Mouse (Mus musculus) stomach, embryonic 14.5 days (tissue): ENCODE measurements at regions not wholly inside any gene's neighbourhood (a gene's known extent, or its start where the extent isn't known, plus 50 kb on each side); places are given as distances from the start of the nearest gene placed in this dataset.

Experiments used
- ATAC-seq: fragments of 200-750 bp; cut with Nextera tagmentation; 2 replicates; pipeline ENCODE4 v1.8.0; 2017; ENCODE audit warnings: low read depth, moderate TSS enrichment; ENCODE audit not compliant: insufficient number of reproducible peaks, insufficient read depth, low FRiP score
- H3K27ac ChIP-seq: fragments of 300-500 bp; sonication (generic); 2 replicates; pipeline ENCODE4 v1.5.1; 2014; ENCODE audit warnings: mild to moderate bottlenecking, low read length, moderate library complexity, mixed read lengths
- H3K27me3 ChIP-seq: fragments of 300-500 bp; sonication (generic); 2 replicates; pipeline ENCODE4 v1.6.1; 2014; ENCODE audit warnings: low read length, control low read depth, mixed read lengths; ENCODE audit not compliant: control insufficient read depth, insufficient read depth
- H3K36me3 ChIP-seq: fragments of 300-500 bp; sonication (generic); 2 replicates; pipeline ENCODE4 v1.6.1; 2014; ENCODE audit warnings: mild to moderate bottlenecking, control low read depth, low read length, moderate library complexity, mixed read lengths; ENCODE audit not compliant: control insufficient read depth, insufficient read depth
- H3K4me1 ChIP-seq: fragments of 300-500 bp; sonication (generic); 2 replicates; pipeline ENCODE4 v1.6.1; 2014; ENCODE audit warnings: low read length, control low read depth, mixed read lengths; ENCODE audit not compliant: control insufficient read depth, insufficient read depth
- H3K4me2 ChIP-seq: fragments of 300-500 bp; sonication (generic); replicated peaks from 2 replicates; pipeline ENCODE4 v1.6.1; 2014; ENCODE audit warnings: low read depth, low read length, control low read depth
- H3K4me3 ChIP-seq: fragments of 300-500 bp; sonication (generic); 2 replicates; pipeline ENCODE4 v1.5.1; 2014; ENCODE audit warnings: low read depth, low read length, control low read depth
- H3K9ac ChIP-seq: fragments of 300-500 bp; sonication (generic); replicated peaks from 2 replicates; pipeline ENCODE4 v1.6.1; 2014; ENCODE audit warnings: low read depth, mild to moderate bottlenecking, control low read depth, low read length, moderate library complexity, mixed read lengths
- H3K9me3 ChIP-seq: fragments of 300-500 bp; sonication (generic); 2 replicates; pipeline ENCODE4 v1.6.1; 2016; ENCODE audit warnings: low read depth, low read length, control low read depth; ENCODE audit not compliant: control insufficient read depth
- WGBS: fragments of 180-500 bp; shearing (Covaris S2); extraction: QIAGEN DNeasy Blood & Tissue Kit; methylation state at CpG from one replicate; pipeline ENCODE4 v1.1.7; 2014; 5-methylcytosine and 5-hydroxymethylcytosine counted together

DNA sequence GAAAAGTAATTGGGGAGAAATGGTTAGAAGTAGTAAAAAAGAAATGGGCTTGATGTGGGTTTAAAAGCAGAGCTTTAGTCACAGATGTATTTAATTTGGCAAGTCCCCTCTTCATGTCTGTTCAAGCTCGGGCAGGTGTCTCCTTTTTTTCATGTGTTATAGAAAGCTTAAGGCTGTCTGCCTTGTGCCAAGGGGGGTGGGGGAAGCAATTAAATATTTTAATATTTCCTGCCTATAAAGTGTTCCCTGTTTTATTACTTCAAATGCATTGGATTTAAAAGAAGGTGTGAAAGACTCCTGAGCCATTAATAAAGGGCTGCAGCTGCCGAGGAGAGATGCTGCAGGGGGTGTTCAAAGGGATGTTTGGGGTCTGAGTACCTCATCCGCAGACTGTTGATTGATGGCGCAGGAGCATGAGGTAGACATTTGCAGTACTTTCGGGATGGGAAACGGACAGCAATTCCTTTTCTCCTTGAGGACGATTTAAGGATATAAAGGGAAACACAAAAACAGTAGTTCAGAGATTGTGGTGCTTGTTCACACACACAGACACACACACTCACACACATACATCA lies 127.7 kb downstream of the Dusp6 start:
- Histone ChIP-seq H3K9me3 (no peaks in the 10 kb centered on the region), H3K9ac (no peak overlapping the region), H3K27ac (no peak overlapping the region), H3K4me1 (no peaks in the 10 kb centered on the region), H3K4me3 (no peak overlapping the region), H3K27me3 (no peaks in the 10 kb centered on the region), H3K36me3 (no peaks in the 10 kb centered on the region), H3K4me2 (no peak overlapping the region)
- WGBS, result 57% methylated on average over 7 of the region's 7 CpGs
- no peak for ATAC-seq

DNA sequence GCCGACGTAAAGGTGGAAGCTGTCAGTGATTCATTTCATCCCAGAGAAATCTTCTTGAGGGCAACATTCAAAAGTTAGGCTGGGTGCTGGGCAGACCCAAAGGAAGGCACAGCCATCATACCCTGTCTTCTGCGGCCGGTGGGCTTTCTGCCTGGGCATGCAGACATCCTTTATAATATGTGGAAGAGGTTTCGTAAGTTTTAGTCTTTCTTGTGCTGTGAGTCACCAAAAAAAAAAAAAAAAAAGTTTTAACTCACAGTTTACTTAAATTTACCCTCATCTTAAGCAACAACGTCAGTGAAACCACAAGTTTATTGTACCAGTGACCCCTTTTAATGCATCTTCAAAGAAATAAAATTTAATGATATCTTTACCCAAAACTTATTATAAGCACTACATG lies 128.7 kb downstream of the Dusp6 start:
- no peaks in the 10 kb centered on the region for H3K27me3 ChIP-seq
- no peak overlapping the region for H3K4me3 ChIP-seq
- H3K4me1 ChIP-seq, result no peaks in the 10 kb centered on the region
- H3K9me3 ChIP-seq, result no peaks in the 10 kb centered on the region
- WGBS, result 70% methylated on average over 6 of the region's 6 CpGs
- H3K9ac ChIP-seq, result no peak overlapping the region
- no peak overlapping the region for H3K4me2 ChIP-seq
- H3K36me3 ChIP-seq, result no peaks in the 10 kb centered on the region
- H3K27ac ChIP-seq, result no peak overlapping the region
- no peak for ATAC-seq

DNA sequence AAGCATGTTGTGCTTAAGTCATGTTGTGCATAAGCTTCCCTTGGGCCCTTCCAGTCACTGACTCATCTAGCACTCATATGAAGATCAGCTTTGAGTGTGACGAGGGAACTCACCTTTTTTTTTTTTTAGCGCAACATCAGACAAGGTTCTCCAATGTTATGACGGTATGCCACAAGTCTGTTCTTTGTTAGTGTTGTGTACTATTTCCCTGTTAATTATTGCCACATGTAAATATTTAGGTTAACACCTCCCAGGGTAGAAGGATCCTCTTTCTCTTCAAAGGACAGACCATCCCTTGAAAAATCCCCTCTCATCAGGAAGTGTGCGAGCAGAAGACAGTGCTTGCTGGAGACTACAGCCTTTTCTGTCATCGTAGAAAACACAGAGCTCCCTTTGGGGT lies 129.9 kb downstream of the Dusp6 start:
- H3K9ac ChIP-seq, result no peak overlapping the region
- H3K4me2 ChIP-seq, result no peak overlapping the region
- no peaks in the 10 kb centered on the region for H3K27me3 ChIP-seq
- H3K36me3 ChIP-seq, result no peaks in the 10 kb centered on the region
- H3K27ac ChIP-seq, result no peak overlapping the region
- no peak overlapping the region for H3K4me3 ChIP-seq
- ATAC-seq, result no peak
- 0 out of 2 replicates have a peak, but pooled peaks cover 4% of the 10 kb centered on the region for H3K9me3 ChIP-seq
- H3K4me1 ChIP-seq, result no peaks in the 10 kb centered on the region
- 59% methylated on average over 5 of the region's 5 CpGs for WGBS

DNA sequence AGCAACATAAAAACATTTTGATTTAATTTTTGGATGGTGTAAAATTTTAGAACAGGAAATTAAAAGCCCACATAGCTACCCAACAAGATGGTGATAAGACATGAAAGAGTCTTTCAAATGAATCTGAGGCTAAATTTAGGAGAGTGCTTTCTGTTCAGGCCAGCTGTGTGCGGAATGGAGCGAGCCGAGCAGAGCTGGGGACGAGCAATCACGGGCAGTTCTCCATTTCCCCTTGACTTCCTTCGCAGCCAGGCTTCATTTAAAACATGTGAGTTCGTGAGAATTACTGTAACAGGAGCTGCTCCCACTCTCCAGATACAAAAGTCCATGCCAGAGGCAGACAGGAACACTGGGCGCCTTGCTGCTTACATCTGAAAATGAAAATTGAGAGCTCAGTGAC lies 130.5 kb downstream of the Dusp6 start:
- Histone ChIP-seq H3K36me3 (no peaks in the 10 kb centered on the region), H3K27me3 (no peaks in the 10 kb centered on the region), H3K4me3 (no peak overlapping the region), H3K4me2 (no peak overlapping the region), H3K4me1 (no peaks in the 10 kb centered on the region), H3K9me3 (0 out of 2 replicates have a peak, but pooled peaks cover 4% of the 10 kb centered on the region), H3K9ac (no peak overlapping the region), H3K27ac (no peak overlapping the region)
- WGBS, result 58% methylated on average over 8 of the region's 8 CpGs
- ATAC-seq, result no peak

DNA sequence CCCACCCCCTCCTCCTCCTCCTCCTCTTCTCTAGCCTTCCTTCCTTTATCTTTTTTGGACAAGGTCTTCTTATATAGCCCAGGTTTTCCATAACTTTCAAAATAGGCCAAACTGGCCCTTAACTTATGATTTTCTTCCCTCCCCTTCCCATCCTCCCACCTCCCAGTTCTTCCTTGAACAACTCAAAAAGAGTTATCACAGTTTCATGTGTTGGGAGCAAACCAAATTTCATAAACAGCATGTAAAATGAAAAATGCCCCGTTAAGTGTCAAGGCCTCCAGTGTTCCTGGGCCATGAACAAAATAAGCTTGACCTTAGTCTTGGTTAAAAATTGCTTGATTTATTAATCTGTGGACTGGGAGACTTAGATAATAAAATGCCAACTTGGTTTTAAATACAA lies 132.4 kb downstream of the Dusp6 start:
- no peak for ATAC-seq
- no peak overlapping the region for H3K4me2 ChIP-seq
- H3K36me3 ChIP-seq, result no peaks in the 10 kb centered on the region
- no peak overlapping the region for H3K4me3 ChIP-seq
- 0 out of 2 replicates have a peak, but pooled peaks cover 4% of the 10 kb centered on the region for H3K9me3 ChIP-seq
- H3K27me3 ChIP-seq, result no peaks in the 10 kb centered on the region
- WGBS, result 83% methylated on average over 1 of the region's 1 CpGs
- H3K9ac ChIP-seq, result no peak overlapping the region
- H3K4me1 ChIP-seq, result no peaks in the 10 kb centered on the region
- no peak overlapping the region for H3K27ac ChIP-seq

DNA sequence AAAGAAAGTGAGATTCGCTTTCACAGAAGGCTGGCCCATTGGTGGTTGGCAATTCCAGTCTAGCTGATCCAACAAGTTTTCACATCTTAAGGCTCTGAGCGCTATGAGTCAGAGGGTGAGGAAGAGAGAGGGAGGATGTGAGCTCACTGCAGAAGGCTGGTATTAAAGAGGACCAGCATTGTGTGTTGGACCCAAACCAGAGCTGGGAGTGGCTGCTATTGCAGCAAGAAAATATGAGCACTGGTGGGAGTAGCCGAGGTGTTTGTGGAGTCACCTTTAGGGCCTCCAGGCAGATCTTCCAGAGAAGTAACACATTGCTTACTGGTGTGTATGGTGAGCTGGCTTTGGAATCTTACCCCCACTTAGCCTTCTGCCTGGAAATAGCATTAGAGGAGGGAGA lies 133.6 kb downstream of the Dusp6 start:
- Histone ChIP-seq H3K9ac (no peak overlapping the region), H3K36me3 (no peaks in the 10 kb centered on the region), H3K4me2 (no peak overlapping the region), H3K4me3 (no peak overlapping the region), H3K9me3 (0 out of 2 replicates have a peak, but pooled peaks cover 4% of the 10 kb centered on the region), H3K27ac (peak overlapping the region; percentile 15; the same call in 1 of the 2 replicates), H3K4me1 (no peaks in the 10 kb centered on the region), H3K27me3 (no peaks in the 10 kb centered on the region)
- ATAC-seq, result peak; percentile 65; the same call in 1 of the 2 replicates
- 71% methylated on average over 3 of the region's 3 CpGs for WGBS

DNA sequence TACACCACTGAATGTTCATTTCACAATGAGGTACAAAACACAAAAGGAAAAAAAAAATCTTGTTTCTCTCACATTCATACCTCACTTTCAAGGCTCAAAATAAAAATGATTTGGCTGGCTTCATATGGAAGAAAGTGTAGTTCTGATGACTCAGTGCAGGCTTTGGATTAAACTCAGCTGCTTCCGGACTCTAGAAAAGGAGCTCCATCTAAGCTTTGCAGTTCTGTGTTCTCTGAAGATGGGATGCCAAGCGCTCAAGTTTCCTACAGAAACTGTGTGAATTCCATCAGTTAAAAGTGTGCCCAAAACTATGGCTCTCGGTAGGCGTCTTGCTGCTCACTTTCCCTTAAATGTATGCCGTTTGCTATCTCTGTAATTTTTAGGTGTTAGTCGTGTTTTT lies 137.0 kb downstream of the Dusp6 start:
- Histone ChIP-seq H3K4me3 (no peak overlapping the region), H3K9ac (no peak overlapping the region), H3K9me3 (0 out of 2 replicates have a peak, but pooled peaks cover 4% of the 10 kb centered on the region), H3K36me3 (no peaks in the 10 kb centered on the region), H3K27ac (no peak overlapping the region), H3K4me1 (no peaks in the 10 kb centered on the region), H3K4me2 (no peak overlapping the region), H3K27me3 (no peaks in the 10 kb centered on the region)
- 93% methylated on average over 6 of the region's 6 CpGs for WGBS
- ATAC-seq, result no peak

DNA sequence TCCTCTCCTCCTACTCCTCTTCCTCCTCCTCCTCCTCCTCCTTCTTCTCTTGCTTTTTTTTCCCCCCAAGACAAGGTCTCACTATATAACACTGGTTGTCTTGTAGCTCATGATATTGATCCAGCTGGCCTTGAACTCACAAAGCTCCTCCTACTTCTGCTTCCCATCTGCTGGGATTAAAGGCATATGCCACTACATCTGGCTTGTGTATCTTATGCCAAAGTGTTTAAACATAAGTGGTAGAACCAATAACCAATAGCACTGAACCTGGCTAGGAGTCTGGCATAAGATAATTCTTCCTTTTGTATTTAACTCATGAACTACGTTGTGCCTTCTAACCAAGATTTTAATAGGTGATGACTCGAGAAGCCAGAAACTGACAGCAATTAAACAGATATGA lies 143.7 kb downstream of the Dusp6 start:
- no peaks in the 10 kb centered on the region; the same call in 1 of the 2 replicates for H3K9me3 ChIP-seq
- H3K9ac ChIP-seq, result no peak overlapping the region
- no peak overlapping the region for H3K4me3 ChIP-seq
- H3K4me2 ChIP-seq, result no peak overlapping the region
- H3K36me3 ChIP-seq, result no peaks in the 10 kb centered on the region
- H3K4me1 ChIP-seq, result no peaks in the 10 kb centered on the region
- H3K27me3 ChIP-seq, result no peaks in the 10 kb centered on the region
- H3K27ac ChIP-seq, result no peak overlapping the region
- 90% methylated on average over 2 of the region's 2 CpGs for WGBS
- ATAC-seq, result no peak

DNA sequence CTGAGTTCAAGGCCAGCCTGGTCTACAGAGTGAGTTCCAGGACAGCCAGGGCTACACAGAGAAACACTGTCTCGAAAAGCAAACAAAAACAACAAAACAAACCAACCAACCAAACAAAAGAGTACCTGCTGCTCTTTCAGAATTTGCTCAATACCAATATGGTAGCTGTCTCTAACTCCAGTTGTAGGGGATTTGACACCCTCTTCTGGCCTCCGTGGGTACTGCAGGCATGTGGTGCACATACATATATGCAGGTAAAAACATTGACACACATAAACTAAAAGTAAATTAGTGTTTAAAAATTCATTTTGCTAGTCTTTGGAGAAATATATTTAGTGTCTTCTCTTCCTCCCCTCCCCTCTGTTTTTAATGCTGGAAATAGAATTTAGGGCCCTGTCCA lies 145.8 kb downstream of the Dusp6 start:
- H3K4me1 ChIP-seq, result no peaks in the 10 kb centered on the region
- H3K27me3 ChIP-seq, result no peaks in the 10 kb centered on the region
- H3K36me3 ChIP-seq, result no peaks in the 10 kb centered on the region
- H3K9me3 ChIP-seq, result no peaks in the 10 kb centered on the region; the same call in 1 of the 2 replicates
- H3K4me3 ChIP-seq, result no peak overlapping the region
- 92% methylated on average over 2 of the region's 2 CpGs for WGBS
- no peak overlapping the region for H3K4me2 ChIP-seq
- H3K27ac ChIP-seq, result no peak overlapping the region
- no peak for ATAC-seq
- H3K9ac ChIP-seq, result no peak overlapping the region
